Mouse (Mus musculus) left cerebral cortex, adult 2 months (tissue): Measurements from ENCODE around the gene Sctr. TPM values are rescaled to one million over a fixed set of nuclear protein-coding genes. Genes with fewer than 3 reads are reported as not detected.

Experiments
- DNase-seq, 2 experiments: peaks; one replicate each; pipeline ENCODE4 v3.0.0; 2021 to 2022; ENCODE audit warnings: low spot score in 2 of 2, mixed read lengths in 1 of 2; ENCODE audit errors: extremely low spot score in 1 of 2
- H3K27ac ChIP-seq: fragments of 200-600 bp; 2 replicates; pipeline ENCODE4 v1.8.1; 2022
- H3K4me3 ChIP-seq: fragments of 200-600 bp; 2 replicates; pipeline ENCODE4 v1.8.1; 2022
- CTCF ChIP-seq: fragments of 200-600 bp; IDR thresholded peaks from 2 replicates; pipeline ENCODE4 v1.8.1; 2022; ENCODE audit warnings: antibody characterized with exemption, mild to moderate bottlenecking, moderate library complexity
- intact Hi-C: fragments of 180-260 bp; cut with DNase I; formaldehyde crosslinking; loops from one replicate; pipeline ENCODE4 v1.15.1; 2025
- total RNA-seq, 2 experiments: library from RNA; stranded (reverse); gene quantifications; 2 replicates each; pipeline ENCODE4 v1.2.3; 2021

Gene Sctr
- total RNA-seq, 2 experiments from 2014 or later, result 0.43 to 0.77 TPM

GRCm38 (mm10) chr1:120056236-120056635 lies 49.5 kb downstream of the Sctr start:
- no peak overlapping the region for H3K27ac ChIP-seq
- H3K4me3 ChIP-seq, result no peak overlapping the region
- TF ChIP-seq CTCF, result no peak
- intact Hi-C loops, result no loop called here
- DNase-seq, result no peak

- Histone ChIP-seq H3K4me3 (no peak overlapping the region), H3K27ac (no peak overlapping the region)
- intact Hi-C loops, result no loop called here
- no peak for TF ChIP-seq CTCF
- DNase-seq, result no peak
These were observed 50.4 kb downstream of the Sctr start for GRCm38 (mm10) chr1:120057044-120057443.

GRCm38 (mm10) chr1:120057674-120058430 lies 51.2 kb downstream of the Sctr start:
- no peak overlapping the region for H3K27ac ChIP-seq
- intact Hi-C loops, result no loop called here
- no peak for TF ChIP-seq CTCF
- no peak overlapping the region for H3K4me3 ChIP-seq
- DNase-seq, result no peak

- intact Hi-C loops, result no loop called here
- TF ChIP-seq CTCF, result no peak
- H3K4me3 ChIP-seq, result no peak overlapping the region
These were observed 54.0 kb downstream of the Sctr start for GRCm38 (mm10) chr1:120060687-120061086.

GRCm38 (mm10) chr1:120062231-120062630 lies 55.5 kb downstream of the Sctr start:
- no peak for TF ChIP-seq CTCF
- no peak for DNase-seq
- no peak overlapping the region for H3K27ac ChIP-seq
- H3K4me3 ChIP-seq, result no peak overlapping the region
- intact Hi-C loops, result no loop called here

More at GRCm38 (mm10) chr1:120060687-120061086, 54.0 kb downstream of the Sctr start:
- no peak overlapping the region for H3K27ac ChIP-seq
- no peak for DNase-seq

GRCm38 (mm10) chr1:120064036-120064682 lies 57.5 kb downstream of the Sctr start:
- intact Hi-C loops, result no loop called here
- no peak overlapping the region for H3K27ac ChIP-seq
- DNase-seq, result no peak

GRCm38 (mm10) chr1:120066159-120066558 lies 59.5 kb downstream of the Sctr start:
- no peak for DNase-seq
- intact Hi-C loops, result no loop called here
- Histone ChIP-seq H3K27ac (no peak overlapping the region), H3K4me3 (no peak overlapping the region)
- no peak for TF ChIP-seq CTCF

More at GRCm38 (mm10) chr1:120064036-120064682, 57.5 kb downstream of the Sctr start:
- TF ChIP-seq CTCF, result no peak
- no peak overlapping the region for H3K4me3 ChIP-seq

GRCm38 (mm10) chr1:120066625-120067024 lies 59.9 kb downstream of the Sctr start:
- intact Hi-C loops, result no loop called here
- no peak overlapping the region for H3K27ac ChIP-seq
- no peak overlapping the region for H3K4me3 ChIP-seq
- no peak for TF ChIP-seq CTCF
- DNase-seq, result no peak

GRCm38 (mm10) chr1:120069120-120069519 lies 62.4 kb downstream of the Sctr start:
- DNase-seq, result no peak
- no peak overlapping the region for H3K4me3 ChIP-seq
- no peak for TF ChIP-seq CTCF

GRCm38 (mm10) chr1:120070168-120070567 lies 63.5 kb downstream of the Sctr start:
- Histone ChIP-seq H3K27ac (no peak overlapping the region), H3K4me3 (no peak overlapping the region)
- TF ChIP-seq CTCF, result no peak
- DNase-seq, result no peak
- intact Hi-C loops, result no loop called here

More at GRCm38 (mm10) chr1:120069120-120069519, 62.4 kb downstream of the Sctr start:
- no peak overlapping the region for H3K27ac ChIP-seq
- intact Hi-C loops, result no loop called here

GRCm38 (mm10) chr1:120071133-120071532 lies 64.4 kb downstream of the Sctr start:
- Histone ChIP-seq H3K27ac (no peak overlapping the region), H3K4me3 (no peak overlapping the region)
- TF ChIP-seq CTCF, result no peak
- DNase-seq, result no peak
- intact Hi-C loops, result no loop called here

- DNase-seq, result peak in 1 of 2 experiments; percentile 28
- Histone ChIP-seq H3K27ac (peak overlapping the region; percentile 42), H3K4me3 (peak overlapping the region; percentile 44)
- TF ChIP-seq CTCF, result no peak
- intact Hi-C loops, result no loop called here
These were observed 66.2 kb downstream of the Sctr start for GRCm38 (mm10) chr1:120072900-120073299.
